Mouse (Mus musculus) thymus, postnatal 10 days (tissue): ENCODE data around the gene Pnn.

Experiments used
- DNase-seq, 2 experiments: peaks; one replicate each; pipeline ENCODE4 v3.0.0; 2021; ENCODE audit warnings: low spot score in 2 of 2

The Pnn gene

GRCm38 (mm10) chr12:59074052-59074451 lies 7.4 kb downstream of the Pnn start:
- no peak for DNase-seq

GRCm38 (mm10) chr12:59076996-59077395 lies 10.3 kb downstream of the Pnn start:
- DNase-seq, result no peak

- no peak for DNase-seq
Observed at GRCm38 (mm10) chr12:59077883-59078282, 11.2 kb downstream of the Pnn start.

GRCm38 (mm10) chr12:59080461-59080860 lies 13.8 kb downstream of the Pnn start:
- no peak for DNase-seq

- no peak for DNase-seq
Observed at GRCm38 (mm10) chr12:59084446-59084845, 17.8 kb downstream of the Pnn start.

GRCm38 (mm10) chr12:59086171-59086570 lies 19.5 kb downstream of the Pnn start:
- no peak for DNase-seq

GRCm38 (mm10) chr12:59093543-59093942 lies 26.9 kb downstream of the Pnn start:
- no peak for DNase-seq

GRCm38 (mm10) chr12:59095104-59096025 lies 28.7 kb downstream of the Pnn start, which contains the start of gene Mia2:
Mia2 (plus strand) TSS chr12:59095799.
- no peak for DNase-seq

- no peak for DNase-seq
Observed at GRCm38 (mm10) chr12:59104771-59105170, 38.1 kb downstream of the Pnn start.

GRCm38 (mm10) chr12:59105914-59106313 lies 39.2 kb downstream of the Pnn start:
- no peak for DNase-seq

- DNase-seq, result no peak
Observed at GRCm38 (mm10) chr12:59106491-59106890, 39.8 kb downstream of the Pnn start.

GRCm38 (mm10) chr12:59107926-59108325 lies 41.2 kb downstream of the Pnn start:
- DNase-seq, result no peak

- no peak for DNase-seq
Observed at GRCm38 (mm10) chr12:59117184-59117583, 50.5 kb downstream of the Pnn start.
